Mouse (Mus musculus) ES-Bruce4 (cell line): ENCODE results near the gene Ddx5.

Source experiments
- CTCF ChIP-seq: IDR thresholded peaks from one replicate; pipeline ENCODE4 v1.8.1; 2011; ENCODE audit warnings: low read depth, low read length
- EP300 ChIP-seq: IDR thresholded peaks from 2 replicates; pipeline ENCODE4 v1.6.1; 2011; ENCODE audit warnings: low read depth, low read length; ENCODE audit not compliant: insufficient read depth
- POLR2A ChIP-seq: IDR thresholded peaks from one replicate; pipeline ENCODE4 v1.8.1; 2011; ENCODE audit warnings: low read length; ENCODE audit not compliant: insufficient read depth

- no peak for TF ChIP-seq EP300
- no peak for TF ChIP-seq CTCF
- TF ChIP-seq POLR2A = no peak
These were observed 11.6 kb downstream of the Ddx5 start for GRCm38 (mm10) chr11:106777395-106777794.
